Mouse (Mus musculus) kidney, embryonic 16.5 days (tissue): ENCODE results near the gene Tlcd1. TPM values are rescaled to one million over a fixed set of nuclear protein-coding genes. Genes with fewer than 3 reads are reported as not detected.

Experiments
- ATAC-seq: fragments of 200-750 bp; cut with Nextera tagmentation; 2 replicates; pipeline ENCODE4 v1.8.0; 2017; ENCODE audit warnings: moderate TSS enrichment; ENCODE audit not compliant: low FRiP score, low TSS enrichment
- H3K27ac ChIP-seq: fragments of 300-500 bp; sonication (generic); 2 replicates; pipeline ENCODE4 v1.5.1; 2014; ENCODE audit warnings: low read length
- H3K27me3 ChIP-seq: fragments of 300-500 bp; sonication (generic); 2 replicates; pipeline ENCODE4 v1.6.1; 2014; ENCODE audit warnings: low read length, control low read depth, mixed read lengths; ENCODE audit not compliant: insufficient read depth
- H3K36me3 ChIP-seq: fragments of 300-500 bp; sonication (generic); 2 replicates; pipeline ENCODE4 v1.6.1; 2014; ENCODE audit warnings: low read length, control low read depth, mixed read lengths; ENCODE audit not compliant: insufficient read depth
- H3K4me1 ChIP-seq: fragments of 300-500 bp; sonication (generic); 2 replicates; pipeline ENCODE4 v1.6.1; 2014; ENCODE audit warnings: low read length, control low read depth, mixed read lengths; ENCODE audit not compliant: insufficient read depth
- H3K4me2 ChIP-seq: fragments of 300-500 bp; sonication (generic); replicated peaks from 2 replicates; pipeline ENCODE4 v1.6.1; 2014; ENCODE audit warnings: low read depth, low read length
- H3K4me3 ChIP-seq: fragments of 300-500 bp; sonication (generic); 2 replicates; pipeline ENCODE4 v1.5.1; 2014; ENCODE audit warnings: mild to moderate bottlenecking, low read length
- H3K9ac ChIP-seq: fragments of 300-500 bp; sonication (generic); replicated peaks from 2 replicates; pipeline ENCODE4 v1.6.1; 2014; ENCODE audit warnings: low read length
- H3K9me3 ChIP-seq: fragments of 300-500 bp; sonication (generic); 2 replicates; pipeline ENCODE4 v1.6.1; 2016; ENCODE audit warnings: low read length, control low read depth
- WGBS: fragments of 180-500 bp; shearing (Covaris S2); extraction: QIAGEN DNeasy Blood & Tissue Kit; methylation state at CpG from one replicate; pipeline ENCODE4 v1.1.7; 2014; 5-methylcytosine and 5-hydroxymethylcytosine counted together
- microRNA-seq: library from miRNA; unstranded; fragments of <30 nt; microRNA quantifications from one replicate; pipeline ENCODE4, GENCODE M21; 2016
- polyA plus RNA-seq: library from polyadenylated mRNA; unstranded; fragments of >200 nt; fragmentation: Nextera tagmentation; extraction: Ambion mirVana; gene quantifications from 2 replicates; pipeline ENCODE4 v1.2.1, GENCODE M21; 2015

The Tlcd1 gene
- polyA plus RNA-seq, 1 experiment from 2014 or later: 36.1 TPM

DNA sequence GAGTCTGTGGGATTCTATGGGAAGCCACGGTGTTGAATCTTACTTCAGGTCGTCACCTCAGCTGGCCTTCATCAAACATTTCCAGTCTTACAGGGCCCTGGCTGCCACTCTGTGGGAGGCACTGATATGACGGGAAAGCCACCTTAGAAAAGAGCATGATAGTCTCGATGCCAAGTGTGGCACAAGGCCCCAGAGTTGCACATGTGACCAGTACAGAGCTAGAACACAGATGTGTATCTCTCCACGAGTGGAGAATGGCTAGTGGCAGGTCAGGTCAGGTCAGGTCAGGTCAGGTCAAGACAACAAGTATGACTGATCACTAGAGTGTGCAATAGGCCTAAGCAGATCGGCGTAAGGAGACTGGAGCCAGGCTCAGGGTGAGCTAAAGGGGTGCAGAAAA is 34.1 kb downstream of the Tlcd1 start:
- 64% methylated on average over 7 of the region's 7 CpGs for WGBS
- H3K27me3 ChIP-seq: no peaks in the 10 kb centered on the region
- no peak overlapping the region for H3K4me3 ChIP-seq
- H3K4me2 ChIP-seq: no peak overlapping the region
- H3K9me3 ChIP-seq: no peaks in the 10 kb centered on the region
- peaks cover 8% of the 10 kb centered on the region for H3K4me1 ChIP-seq
- H3K27ac ChIP-seq: no peak overlapping the region
- no peak overlapping the region for H3K9ac ChIP-seq
- no peak for ATAC-seq
- peaks cover 82% of the 10 kb centered on the region for H3K36me3 ChIP-seq

DNA sequence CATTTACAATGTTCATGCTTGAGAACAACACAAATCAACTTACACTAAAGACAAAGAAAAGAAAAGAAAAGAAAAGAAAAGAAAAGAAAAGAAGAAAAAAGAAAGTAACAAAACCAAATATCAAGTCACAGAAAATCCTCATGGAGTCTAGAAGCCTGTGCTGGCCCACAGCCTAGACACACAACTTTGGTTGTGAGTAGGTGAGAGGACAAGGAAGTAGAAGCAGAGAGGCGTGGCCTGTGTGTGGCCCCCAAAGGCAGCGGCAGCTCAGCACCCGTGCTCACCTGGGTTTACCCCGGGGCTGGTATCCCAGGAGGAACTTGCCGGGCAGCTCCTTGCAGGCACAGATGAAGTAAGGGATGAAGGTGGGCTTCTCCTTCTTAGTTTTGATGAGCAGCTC is 35.0 kb downstream of the Tlcd1 start:
- Histone ChIP-seq H3K9ac (no peak overlapping the region), H3K4me2 (no peak overlapping the region), H3K36me3 (peaks cover 88% of the 10 kb centered on the region), H3K27ac (no peak overlapping the region), H3K4me1 (no peaks in the 10 kb centered on the region; the same call in 1 of the 2 replicates), H3K27me3 (no peaks in the 10 kb centered on the region), H3K9me3 (no peaks in the 10 kb centered on the region), H3K4me3 (no peak overlapping the region)
- 87% methylated on average over 5 of the region's 5 CpGs for WGBS
- ATAC-seq: no peak

- H3K36me3 ChIP-seq: peaks cover 88% of the 10 kb centered on the region
- no peak overlapping the region for H3K9ac ChIP-seq
- H3K4me1 ChIP-seq: no peaks in the 10 kb centered on the region
- 91% methylated on average over 14 of the region's 14 CpGs for WGBS
- H3K4me3 ChIP-seq: no peak overlapping the region
- no peak for ATAC-seq
- H3K27ac ChIP-seq: no peak overlapping the region
- no peaks in the 10 kb centered on the region for H3K9me3 ChIP-seq
- no peaks in the 10 kb centered on the region for H3K27me3 ChIP-seq
- no peak overlapping the region for H3K4me2 ChIP-seq
These were observed 36.7 kb downstream of the Tlcd1 start for GRCm38 (mm10) chr11:78213086-78213817.

- H3K4me1 ChIP-seq: no peaks in the 10 kb centered on the region
- H3K4me3 ChIP-seq: no peak overlapping the region
- no peak overlapping the region for H3K9ac ChIP-seq
- H3K27me3 ChIP-seq: no peaks in the 10 kb centered on the region
- H3K4me2 ChIP-seq: no peak overlapping the region
- H3K36me3 ChIP-seq: peaks cover 87% of the 10 kb centered on the region
- 84% methylated on average over 11 of the region's 11 CpGs for WGBS
- no peak overlapping the region for H3K27ac ChIP-seq
- ATAC-seq: no peak
- no peaks in the 10 kb centered on the region for H3K9me3 ChIP-seq
These were observed 39.3 kb downstream of the Tlcd1 start for GRCm38 (mm10) chr11:78215709-78216317.

DNA sequence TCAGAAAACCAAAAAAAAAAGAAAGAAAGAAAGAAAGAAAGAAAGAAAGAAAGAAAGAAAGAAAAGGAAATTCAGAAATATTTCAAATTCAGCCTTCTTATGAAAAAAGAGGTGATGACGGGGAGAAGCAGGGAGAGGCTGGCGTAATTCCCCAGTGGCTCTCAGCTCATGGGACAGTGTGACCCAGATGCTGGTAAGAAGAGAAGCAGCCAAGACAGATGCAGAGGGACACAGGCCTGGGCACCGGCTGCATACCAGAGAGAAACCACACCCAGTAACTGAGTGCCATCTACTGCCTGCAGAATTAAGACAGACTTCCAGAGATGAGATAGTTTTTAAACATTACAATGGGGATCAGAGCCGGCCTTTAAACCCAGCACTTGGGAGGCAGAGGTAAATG is 47.1 kb downstream of the Tlcd1 start:
- H3K27ac ChIP-seq: no peak overlapping the region
- H3K9me3 ChIP-seq: no peaks in the 10 kb centered on the region
- H3K36me3 ChIP-seq: peaks cover 90% of the 10 kb centered on the region
- no peaks in the 10 kb centered on the region for H3K4me1 ChIP-seq
- no peak overlapping the region for H3K4me2 ChIP-seq
- WGBS: 97% methylated on average over 4 of the region's 4 CpGs
- no peak for ATAC-seq
- no peak overlapping the region for H3K9ac ChIP-seq
- H3K27me3 ChIP-seq: no peaks in the 10 kb centered on the region
- no peak overlapping the region for H3K4me3 ChIP-seq

Small RNAs within 50 kb of the gene (microRNA-seq; reads per million reads assigned to microRNA genes)
- not detected for gene Mir7653

Other genes with a start within 250 kb of the Tlcd1 start
- 0.19 and 0.27 TPM in 2 replicates for gene Sez6, start 245.9 kb upstream of the Tlcd1 start, polyA plus RNA-seq
- 15.9 and 16.0 TPM in 2 replicates for gene Phf12, start 194.0 kb upstream of the Tlcd1 start, polyA plus RNA-seq
- gene Dhrs13, start 144.4 kb upstream of the Tlcd1 start, polyA plus RNA-seq: 17.0 and 17.1 TPM in 2 replicates
- 57.4 and 61.1 TPM in 2 replicates for gene Flot2, start 138.8 kb upstream of the Tlcd1 start, polyA plus RNA-seq
- gene Eral1, start 96.3 kb upstream of the Tlcd1 start, polyA plus RNA-seq: 41.0 and 41.6 TPM in 2 replicates
- 14.8 and 19.3 TPM in 2 replicates for gene Fam222b, start 82.1 kb upstream of the Tlcd1 start, polyA plus RNA-seq
- 108 and 110 TPM in 2 replicates for gene Traf4, start 11.1 kb upstream of the Tlcd1 start, polyA plus RNA-seq
- gene Nek8, start within 50 bp of the Tlcd1 start, polyA plus RNA-seq: 27.9 and 29.1 TPM in 2 replicates
- gene Rpl23a, start 6.9 kb downstream of the Tlcd1 start, polyA plus RNA-seq: 1,090 and 1,147 TPM in 2 replicates
- gene Rab34, start 11.7 kb downstream of the Tlcd1 start, polyA plus RNA-seq: 128 and 130 TPM in 2 replicates
- gene Proca1, start 16.7 kb downstream of the Tlcd1 start, polyA plus RNA-seq: 4.5 and 4.8 TPM in 2 replicates
- 93.8 and 101 TPM in 2 replicates for gene Sdf2, start 69.0 kb downstream of the Tlcd1 start, polyA plus RNA-seq
- gene Supt6, start 69.3 kb downstream of the Tlcd1 start, polyA plus RNA-seq: 31.5 and 33.5 TPM in 2 replicates
- 69.8 and 78.7 TPM in 2 replicates for gene 2610507B11Rik, start 85.0 kb downstream of the Tlcd1 start, polyA plus RNA-seq
- gene BC030499, start 114.1 kb downstream of the Tlcd1 start, polyA plus RNA-seq: 0.30 and 0.33 TPM in 2 replicates
- gene Spag5, start 124.8 kb downstream of the Tlcd1 start, polyA plus RNA-seq: 41.7 and 48.6 TPM in 2 replicates
- gene Aldoc, start 146.3 kb downstream of the Tlcd1 start, polyA plus RNA-seq: 8.3 and 10.2 TPM in 2 replicates
- gene Pigs, start 151.7 kb downstream of the Tlcd1 start, polyA plus RNA-seq: 97.0 and 100 TPM in 2 replicates
- gene Unc119, start 166.8 kb downstream of the Tlcd1 start, polyA plus RNA-seq: 39.4 and 42.3 TPM in 2 replicates
- 0.05 TPM in 1 of 2 replicates, not detected in the other for gene Foxn1, start 209.8 kb downstream of the Tlcd1 start, polyA plus RNA-seq
- gene Slc13a2, start 245.5 kb downstream of the Tlcd1 start, polyA plus RNA-seq: 2.2 and 2.4 TPM in 2 replicates